Mouse (Mus musculus) megakaryocyte, embryonic 14.5 days (primary cell): Measurements from ENCODE around the gene Gm9936.

Source experiments
- FLI1 ChIP-seq: IDR thresholded peaks from 2 replicates; pipeline ENCODE4 v1.6.1; 2012; ENCODE audit warnings: low read length, inconsistent platforms, mixed read lengths
- GATA1 ChIP-seq: IDR thresholded peaks from 3 replicates; pipeline ENCODE4 v1.6.1; 2012; ENCODE audit warnings: mixed read lengths, low read length, inconsistent platforms, borderline replicate concordance

GRCm38 (mm10) chr5:114842674-114843073 lies 15.8 kb downstream of the Gm9936 start:
- TF ChIP-seq GATA1 = no peak
- no peak for TF ChIP-seq FLI1
